Mouse (Mus musculus) kidney, embryonic 14.5 days (tissue): ENCODE data around the gene Cryz. TPM values are rescaled to one million over a fixed set of nuclear protein-coding genes. Genes with fewer than 3 reads are reported as not detected.

ENCODE experiments used
- ATAC-seq: fragments of 200-750 bp; cut with Nextera tagmentation; 2 replicates; pipeline ENCODE4 v1.8.0; 2017; ENCODE audit warnings: moderate number of reproducible peaks, mild to moderate bottlenecking, moderate TSS enrichment, moderate library complexity; ENCODE audit not compliant: low FRiP score, low TSS enrichment
- H3K27ac ChIP-seq: fragments of 300-500 bp; sonication (generic); 2 replicates; pipeline ENCODE4 v1.5.1; 2014; ENCODE audit warnings: low read depth, mild to moderate bottlenecking, low read length, moderate library complexity, mixed read lengths
- H3K27me3 ChIP-seq: fragments of 300-500 bp; sonication (generic); 2 replicates; pipeline ENCODE4 v1.6.1; 2014; ENCODE audit warnings: mild to moderate bottlenecking, low read length; ENCODE audit not compliant: control insufficient read depth, insufficient read depth
- H3K36me3 ChIP-seq: fragments of 300-500 bp; sonication (generic); 2 replicates; pipeline ENCODE4 v1.6.1; 2014; ENCODE audit warnings: low read length, mixed read lengths; ENCODE audit not compliant: control insufficient read depth, insufficient read depth
- H3K4me1 ChIP-seq: fragments of 300-500 bp; sonication (generic); 2 replicates; pipeline ENCODE4 v1.6.1; 2014; ENCODE audit warnings: low read length, mixed read lengths; ENCODE audit not compliant: control insufficient read depth, insufficient read depth
- H3K4me2 ChIP-seq: fragments of 300-500 bp; sonication (generic); replicated peaks from 2 replicates; pipeline ENCODE4 v1.6.1; 2014; ENCODE audit warnings: low read depth, mild to moderate bottlenecking, low read length
- H3K4me3 ChIP-seq: fragments of 300-500 bp; sonication (generic); 2 replicates; pipeline ENCODE4 v1.5.1; 2014; ENCODE audit warnings: mild to moderate bottlenecking, low read length
- H3K9ac ChIP-seq: fragments of 300-500 bp; sonication (generic); 2 replicates; pipeline ENCODE4 v1.6.1; 2014; ENCODE audit warnings: low read depth, mild to moderate bottlenecking, low read length, moderate library complexity
- H3K9me3 ChIP-seq: fragments of 300-500 bp; sonication (generic); 2 replicates; pipeline ENCODE4 v1.6.1; 2016; ENCODE audit warnings: low read length; ENCODE audit not compliant: control insufficient read depth
- WGBS: fragments of 180-500 bp; shearing (Covaris S2); extraction: QIAGEN DNeasy Blood & Tissue Kit; methylation state at CpG from one replicate; pipeline ENCODE4 v1.1.7; 2014; 5-methylcytosine and 5-hydroxymethylcytosine counted together
- polyA plus RNA-seq: library from polyadenylated mRNA; unstranded; fragments of >200 nt; fragmentation: Nextera tagmentation; extraction: Ambion mirVana; gene quantifications from 2 replicates; pipeline ENCODE4 v1.2.1, GENCODE M21; 2014

Gene Cryz
- polyA plus RNA-seq, 1 experiment from 2014 or later, result 33.4 TPM

DNA sequence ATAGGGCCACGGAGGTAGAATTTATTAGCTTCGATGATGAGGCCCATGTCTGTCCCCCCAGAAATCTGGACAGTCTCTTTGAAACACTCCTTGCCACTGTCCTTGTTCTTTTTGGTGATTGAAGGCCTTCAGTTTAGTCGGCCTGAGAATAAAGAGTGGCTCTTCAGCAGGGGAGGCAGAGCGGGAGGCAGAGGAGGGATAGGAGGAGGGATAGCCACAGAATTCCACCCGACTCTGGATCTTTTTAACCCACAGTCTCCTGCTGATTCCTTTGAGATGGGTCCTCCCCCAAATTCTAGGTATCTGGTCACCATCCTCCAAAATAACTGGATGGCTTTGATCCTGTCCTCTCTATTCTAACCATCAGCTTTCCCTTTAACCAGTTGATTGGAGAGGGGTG is 56.9 kb downstream of the Cryz start:
- peaks cover 9% of the 10 kb centered on the region; the same call in 1 of the 2 replicates for H3K27me3 ChIP-seq
- no peaks in the 10 kb centered on the region for H3K4me1 ChIP-seq
- no peak overlapping the region for H3K4me3 ChIP-seq
- no peak overlapping the region for H3K27ac ChIP-seq
- 55% methylated on average over 5 of the region's 5 CpGs for WGBS
- no peaks in the 10 kb centered on the region for H3K9me3 ChIP-seq
- no peak for ATAC-seq
- no peaks in the 10 kb centered on the region for H3K36me3 ChIP-seq
- no peak overlapping the region for H3K9ac ChIP-seq
- no peak overlapping the region for H3K4me2 ChIP-seq

DNA sequence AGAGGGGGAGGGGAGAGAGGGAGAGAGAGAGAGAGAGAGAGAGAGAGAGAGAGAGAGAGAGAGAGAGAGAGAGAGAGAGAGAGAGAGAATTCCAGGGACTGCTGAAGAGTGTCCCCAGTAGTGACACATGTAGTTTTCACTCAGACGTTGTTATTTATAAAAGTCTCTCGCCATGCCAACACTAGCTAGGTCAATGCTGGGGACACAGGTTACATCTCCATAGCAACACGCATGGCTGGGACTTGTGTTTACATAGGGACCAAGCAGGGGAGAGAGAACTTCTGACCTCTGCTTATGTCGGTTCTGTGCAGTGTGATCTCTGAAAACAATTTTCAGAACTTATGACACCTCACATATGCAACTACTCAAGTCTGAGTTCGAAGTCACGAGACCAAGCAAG is 57.8 kb downstream of the Cryz start:
- Histone ChIP-seq H3K4me2 (no peak overlapping the region), H3K4me3 (no peak overlapping the region), H3K27ac (no peak overlapping the region), H3K4me1 (no peaks in the 10 kb centered on the region), H3K36me3 (no peaks in the 10 kb centered on the region), H3K9ac (no peak overlapping the region), H3K27me3 (peaks cover 9% of the 10 kb centered on the region; the same call in 1 of the 2 replicates), H3K9me3 (no peaks in the 10 kb centered on the region)
- 0 out of 2 replicates have a peak, but pooled peaks have one; percentile 15 for ATAC-seq
- WGBS, result 46% methylated on average over 6 of the region's 6 CpGs

DNA sequence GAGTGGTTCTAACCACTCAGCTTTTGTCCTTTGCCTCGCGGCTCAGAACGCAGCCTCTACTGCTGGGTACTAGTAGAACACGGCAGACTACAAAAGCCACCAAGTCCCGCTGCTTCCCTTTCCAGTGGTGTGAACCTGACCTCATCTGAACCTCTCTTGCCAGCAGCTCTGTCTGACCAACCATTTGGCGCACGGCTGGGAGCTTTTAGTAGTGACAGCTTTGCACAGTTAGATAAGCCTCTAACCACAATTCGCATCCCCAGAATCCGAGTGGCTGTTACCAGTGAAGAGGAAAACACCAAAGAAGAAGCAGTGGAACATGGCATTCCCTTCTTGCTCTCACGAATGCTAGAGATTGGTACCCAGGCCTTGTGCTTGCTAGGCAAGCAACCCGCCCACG is 58.4 kb downstream of the Cryz start:
- Histone ChIP-seq H3K9me3 (no peaks in the 10 kb centered on the region), H3K36me3 (no peaks in the 10 kb centered on the region), H3K4me3 (no peak overlapping the region), H3K9ac (no peak overlapping the region), H3K27ac (no peak overlapping the region), H3K4me1 (no peaks in the 10 kb centered on the region), H3K27me3 (peaks cover 9% of the 10 kb centered on the region; the same call in 1 of the 2 replicates), H3K4me2 (no peak overlapping the region)
- 55% methylated on average over 12 of the region's 12 CpGs for WGBS
- no peak for ATAC-seq

DNA sequence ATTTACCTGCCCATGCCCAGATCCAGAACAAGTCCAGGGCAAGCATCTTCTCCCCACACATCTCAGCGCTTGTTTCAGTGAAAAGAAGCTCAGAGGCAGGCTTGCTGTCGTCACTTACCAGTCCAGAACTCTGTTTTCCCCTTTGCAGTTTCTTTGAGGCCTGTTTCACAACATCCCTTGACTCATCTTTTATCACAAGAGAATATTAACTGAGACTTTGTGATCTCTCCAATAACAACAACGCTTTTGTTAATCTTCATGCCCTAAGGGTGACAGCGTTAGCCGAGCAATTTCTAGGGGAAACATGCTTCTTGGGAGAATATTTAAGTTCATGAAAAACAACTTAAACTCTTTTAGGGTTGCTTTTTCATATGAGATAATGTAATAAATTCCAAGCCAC is 59.2 kb downstream of the Cryz start:
- H3K4me3 ChIP-seq, result no peak overlapping the region
- no peak for ATAC-seq
- H3K9ac ChIP-seq, result no peak overlapping the region
- H3K36me3 ChIP-seq, result no peaks in the 10 kb centered on the region
- H3K4me2 ChIP-seq, result no peak overlapping the region
- 91% methylated on average over 5 of the region's 5 CpGs for WGBS
- H3K27ac ChIP-seq, result no peak overlapping the region
- peaks cover 9% of the 10 kb centered on the region; the same call in 1 of the 2 replicates for H3K27me3 ChIP-seq
- no peaks in the 10 kb centered on the region for H3K9me3 ChIP-seq
- no peaks in the 10 kb centered on the region for H3K4me1 ChIP-seq

DNA sequence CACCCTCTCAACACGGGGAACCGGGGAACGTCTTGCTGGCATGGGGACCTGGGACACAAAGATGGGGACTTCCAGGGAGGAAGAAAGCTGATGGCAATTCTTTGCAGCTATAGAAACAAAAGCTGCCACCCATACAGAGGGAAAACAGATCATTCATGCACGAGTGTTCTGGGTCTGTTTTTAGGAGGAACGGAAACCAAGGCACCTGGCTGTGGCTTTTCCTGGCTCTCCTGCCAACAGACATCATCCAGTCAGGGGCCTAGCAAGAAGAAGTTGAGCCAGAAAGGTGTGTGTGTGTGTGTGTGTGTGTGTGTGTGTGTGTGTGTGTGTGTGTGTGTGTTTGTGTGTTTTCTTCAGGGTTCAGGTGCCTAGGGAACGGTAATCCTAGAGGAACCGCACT is 67.0 kb downstream of the Cryz start, which contains the start of gene Erich3:
Erich3 (plus strand) TSS at position 315 of the 400 bp plus-strand sequence.
- no peaks in the 10 kb centered on the region for H3K9me3 ChIP-seq
- H3K9ac ChIP-seq, result no peak within 1 kb of the TSS
- no peaks in the 10 kb centered on the region for H3K36me3 ChIP-seq
- H3K4me1 ChIP-seq, result no peaks in the 10 kb centered on the region
- H3K4me2 ChIP-seq, result peak within 1 kb of the TSS; percentile 63
- ATAC-seq, result 0 out of 2 replicates have a peak, but pooled peaks have one; percentile 6
- no peak within 1 kb of the TSS for H3K27ac ChIP-seq
- WGBS, result 27% methylated on average over 7 of the region's 7 CpGs
- peak within 1 kb of the TSS; percentile 38 for H3K4me3 ChIP-seq
- peaks cover 35% of the 10 kb centered on the region for H3K27me3 ChIP-seq

DNA sequence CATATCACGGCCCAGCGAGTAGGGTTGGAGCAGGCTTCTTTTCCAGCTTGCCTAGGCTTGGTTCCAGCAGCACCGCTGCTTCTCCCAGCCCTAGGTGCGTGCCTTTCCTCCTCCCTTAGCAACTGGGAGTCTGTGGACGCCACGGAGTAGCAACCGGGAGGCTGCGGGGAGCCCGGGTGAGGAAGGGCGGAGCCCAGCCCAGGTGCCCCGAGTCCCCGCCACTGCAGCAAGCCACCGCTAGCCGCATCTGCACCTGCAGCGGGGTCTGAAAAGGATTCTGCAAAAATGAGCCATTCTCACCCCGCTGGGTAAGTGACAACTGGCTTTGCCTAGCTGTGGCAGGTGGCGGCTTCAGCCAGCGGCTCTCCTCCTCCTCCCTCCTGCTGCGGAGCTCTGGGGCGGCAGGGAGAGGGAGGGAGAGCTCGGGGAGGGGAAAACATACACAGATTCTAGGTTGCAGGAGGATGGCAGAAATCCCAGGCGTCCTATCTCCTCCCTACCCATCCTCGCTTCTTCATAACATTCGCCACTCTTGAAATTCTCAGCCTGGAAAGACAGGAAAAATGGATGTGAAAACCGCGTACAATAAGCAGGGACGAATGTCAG is 67.6 kb downstream of the Cryz start:
- Histone ChIP-seq H3K4me3 (peak overlapping the region; percentile 38), H3K36me3 (no peaks in the 10 kb centered on the region), H3K4me2 (peak overlapping the region; percentile 63), H3K27ac (no peak overlapping the region), H3K9me3 (no peaks in the 10 kb centered on the region), H3K27me3 (peaks cover 35% of the 10 kb centered on the region), H3K4me1 (no peaks in the 10 kb centered on the region), H3K9ac (no peak overlapping the region)
- WGBS, result 3% methylated on average over 23 of the region's 27 CpGs
- peak; percentile 88 for ATAC-seq

DNA sequence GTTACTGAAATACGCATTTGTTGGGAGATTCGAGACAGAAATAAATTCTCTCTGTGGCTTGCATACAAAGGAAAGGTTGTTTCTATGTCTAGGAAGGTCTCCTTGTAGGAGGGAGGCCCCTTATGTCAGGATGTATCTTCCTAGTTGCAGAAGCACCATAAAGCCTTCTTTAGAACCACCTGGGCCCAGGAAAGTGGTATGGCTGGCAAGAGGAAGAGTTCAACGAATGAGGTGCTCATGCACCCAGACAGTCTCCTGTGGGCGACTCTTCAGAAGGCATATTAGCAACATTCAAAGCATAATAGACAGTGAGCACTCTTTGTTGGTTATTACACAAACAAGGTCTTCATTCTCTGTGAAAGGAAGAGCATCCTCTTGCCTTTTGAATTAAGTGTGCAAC is 68.1 kb downstream of the Cryz start:
- no peak overlapping the region for H3K4me2 ChIP-seq
- no peak for ATAC-seq
- H3K4me1 ChIP-seq, result no peaks in the 10 kb centered on the region
- no peaks in the 10 kb centered on the region for H3K9me3 ChIP-seq
- WGBS, result 31% methylated on average over 4 of the region's 4 CpGs
- H3K27me3 ChIP-seq, result peaks cover 35% of the 10 kb centered on the region
- H3K9ac ChIP-seq, result no peak overlapping the region
- H3K36me3 ChIP-seq, result no peaks in the 10 kb centered on the region
- H3K4me3 ChIP-seq, result 0 out of 2 replicates have a peak overlapping the region, but pooled peaks have one; percentile 38
- no peak overlapping the region for H3K27ac ChIP-seq

DNA sequence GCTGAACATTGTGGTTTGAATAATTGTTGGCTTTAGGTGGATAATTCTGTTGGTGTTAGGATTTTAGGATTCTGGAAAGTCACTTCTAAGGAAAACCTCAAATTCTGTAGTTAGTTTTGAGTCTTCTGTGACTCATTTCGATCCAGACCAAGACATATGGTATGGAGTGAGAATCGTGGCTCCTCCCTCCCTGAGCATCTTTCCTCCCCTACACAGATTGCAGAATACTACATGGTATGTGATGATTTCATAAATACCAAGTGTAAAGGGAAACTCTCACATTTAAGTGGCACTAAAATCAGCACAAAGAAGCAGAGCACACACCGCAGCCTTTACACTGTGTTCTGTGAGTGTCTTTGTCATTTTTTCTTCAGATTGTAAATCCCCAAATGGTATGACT is 72.0 kb downstream of the Cryz start:
- Histone ChIP-seq H3K4me3 (no peak overlapping the region), H3K27ac (no peak overlapping the region), H3K36me3 (no peaks in the 10 kb centered on the region), H3K27me3 (peaks cover 24% of the 10 kb centered on the region), H3K4me1 (no peaks in the 10 kb centered on the region), H3K4me2 (no peak overlapping the region), H3K9me3 (no peaks in the 10 kb centered on the region), H3K9ac (no peak overlapping the region)
- no peak for ATAC-seq
- 88% methylated on average over 3 of the region's 3 CpGs for WGBS

DNA sequence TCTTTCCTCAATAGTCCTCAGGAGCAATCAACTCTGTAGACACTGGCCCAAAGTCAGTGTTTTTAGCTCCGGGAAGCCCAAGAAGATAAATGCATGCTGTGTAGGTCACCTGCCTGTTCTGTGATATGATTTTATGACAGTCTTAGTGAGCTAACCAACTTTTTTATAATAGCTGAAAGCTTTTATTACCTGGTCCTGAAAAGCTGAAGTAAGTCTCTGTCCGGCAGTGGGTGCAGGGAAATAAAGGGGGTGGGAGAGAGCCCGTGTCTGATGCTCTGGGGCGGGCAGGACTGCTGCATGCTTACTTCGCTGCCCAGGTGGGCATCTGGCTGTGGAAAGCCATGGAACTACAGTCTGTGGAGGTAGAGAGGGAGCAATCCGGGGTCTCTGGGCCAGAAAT is 74.1 kb downstream of the Cryz start:
- Histone ChIP-seq H3K4me2 (no peak overlapping the region), H3K36me3 (no peaks in the 10 kb centered on the region), H3K4me3 (no peak overlapping the region), H3K9me3 (no peaks in the 10 kb centered on the region), H3K4me1 (no peaks in the 10 kb centered on the region), H3K27me3 (peaks cover 5% of the 10 kb centered on the region), H3K9ac (no peak overlapping the region), H3K27ac (no peak overlapping the region)
- ATAC-seq, result no peak
- 84% methylated on average over 6 of the region's 6 CpGs for WGBS
